Mouse (Mus musculus) C2C12 (cell line): ENCODE results near the gene Mark4. TPM values are rescaled to one million over a fixed set of nuclear protein-coding genes. Genes with fewer than 3 reads are reported as not detected.

Experiments used
- H3K27me3 ChIP-seq: one replicate; pipeline ENCODE4 v1.6.1; 2011; ENCODE audit not compliant: control insufficient read depth, insufficient read depth, insufficient read length
- H3K36me3 ChIP-seq: one replicate; pipeline ENCODE4 v1.6.1; 2011; ENCODE audit not compliant: control insufficient read depth, insufficient read depth
- H3K4me3 ChIP-seq: one replicate; pipeline ENCODE4 v1.5.1; 2011; ENCODE audit warnings: mild to moderate bottlenecking, control low read depth; ENCODE audit not compliant: poor library complexity, insufficient read depth, severe bottlenecking
- H3K79me2 ChIP-seq: one replicate; pipeline ENCODE4 v1.6.1; 2011; ENCODE audit not compliant: control insufficient read depth, insufficient read depth
- H3K79me3 ChIP-seq: one replicate; pipeline ENCODE4 v1.6.1; 2011; ENCODE audit warnings: low read depth, control low read depth
- H3ac ChIP-seq: one replicate; pipeline ENCODE3; 2011; ENCODE audit warnings: low read depth; ENCODE audit not compliant: control insufficient read depth, insufficient read length
- CEBPB ChIP-seq: IDR thresholded peaks from one replicate; pipeline ENCODE4 v1.6.1; 2011; ENCODE audit warnings: low read depth, mild to moderate bottlenecking, control low read depth, moderate library complexity
- CTCF ChIP-seq: IDR thresholded peaks from one replicate; pipeline ENCODE4 v1.5.1; 2011; ENCODE audit not compliant: control insufficient read depth, insufficient read depth, insufficient read length
- FOSL1 ChIP-seq: IDR thresholded peaks from one replicate; pipeline ENCODE4 v1.8.0; 2011; ENCODE audit warnings: mild to moderate bottlenecking, low read length; ENCODE audit not compliant: poor library complexity, insufficient read depth, severe bottlenecking
- MAX ChIP-seq: IDR thresholded peaks from one replicate; pipeline ENCODE4 v1.6.1; 2011; ENCODE audit warnings: mild to moderate bottlenecking, control low read depth
- MYOD1 ChIP-seq: IDR thresholded peaks from one replicate; pipeline ENCODE4 v1.6.1; 2011; ENCODE audit warnings: low read depth; ENCODE audit not compliant: control insufficient read depth, insufficient read length
- MYOG ChIP-seq: IDR thresholded peaks from one replicate; pipeline ENCODE4 v1.6.1; 2011; ENCODE audit not compliant: control insufficient read depth, insufficient read length; ENCODE audit errors: extremely low read depth
- USF1 ChIP-seq: IDR thresholded peaks from one replicate; pipeline ENCODE4 v1.6.1; 2011; ENCODE audit warnings: low read depth, mild to moderate bottlenecking, control low read depth, moderate library complexity
- polyA plus RNA-seq: library from polyadenylated mRNA; unstranded; fragments of >200 nt; fragmentation: generic; extraction: Trizol; gene quantifications from one replicate; pipeline ENCODE4 v1.2.1, GENCODE M21; 2012; ENCODE audit warnings: missing spikeins

Mark4 gene
- polyA plus RNA-seq, 1 experiment: 12.9 TPM

- Histone ChIP-seq H3K79me2 (no peaks in the 10 kb centered on the region), H3K4me3 (no peak overlapping the region), H3ac (no peak overlapping the region), H3K36me3 (no peaks in the 10 kb centered on the region), H3K27me3 (peaks cover 4% of the 10 kb centered on the region), H3K79me3 (no peaks in the 10 kb centered on the region)
- TF ChIP-seq CTCF (no peak), FOSL1 (no peak), MAX (no peak), MYOG (no peak), CEBPB (no peak), MYOD1 (no peak), USF1 (no peak)
Observed at GRCm38 (mm10) chr7:19409753-19410152, 48.9 kb downstream of the Mark4 start.

- Histone ChIP-seq H3K79me2 (no peaks in the 10 kb centered on the region), H3K4me3 (no peak overlapping the region), H3K79me3 (no peaks in the 10 kb centered on the region), H3K36me3 (no peaks in the 10 kb centered on the region), H3ac (peak overlapping the region; percentile 4), H3K27me3 (peaks cover 8% of the 10 kb centered on the region)
- TF ChIP-seq CTCF (peak; percentile 90), USF1 (no peak)
Observed at GRCm38 (mm10) chr7:19405417-19405816, 53.2 kb downstream of the Mark4 start.

- TF ChIP-seq MAX: no peak
- Histone ChIP-seq H3K36me3 (no peaks in the 10 kb centered on the region), H3K4me3 (no peak within 1 kb of the TSS), H3K79me2 (no peaks in the 10 kb centered on the region), H3ac (peak within 1 kb of the TSS; percentile 4), H3K79me3 (no peaks in the 10 kb centered on the region), H3K27me3 (peaks cover 8% of the 10 kb centered on the region)
Observed at GRCm38 (mm10) chr7:19404476-19404875, 54.1 kb downstream of the Mark4 start, which contains the start of gene Ckm. Gene Ckm, plus strand, starts transcription at chr7:19404776.

- no peaks in the 10 kb centered on the region for H3K36me3 ChIP-seq
- H3K79me3 ChIP-seq: no peaks in the 10 kb centered on the region
- no peak within 1 kb of the TSS for H3K4me3 ChIP-seq
- peaks cover 8% of the 10 kb centered on the region for H3K27me3 ChIP-seq
- no peak for TF ChIP-seq USF1
- TF ChIP-seq MYOG: no peak
- no peak for TF ChIP-seq FOSL1
- TF ChIP-seq CEBPB: no peak
- TF ChIP-seq MAX: no peak
- TF ChIP-seq CTCF: no peak
- TF ChIP-seq MYOD1: no peak
- no peaks in the 10 kb centered on the region for H3K79me2 ChIP-seq
- H3ac ChIP-seq: no peak within 1 kb of the TSS
Observed at GRCm38 (mm10) chr7:19403731-19404296, 54.8 kb downstream of the Mark4 start, which contains the start of gene Klc3. Gene Klc3, minus strand, starts transcription at chr7:19404104.

- Histone ChIP-seq H3K4me3 (no peak overlapping the region), H3K79me2 (no peaks in the 10 kb centered on the region), H3K79me3 (no peaks in the 10 kb centered on the region), H3K27me3 (peaks cover 8% of the 10 kb centered on the region), H3K36me3 (no peaks in the 10 kb centered on the region), H3ac (no peak overlapping the region)
- no peak for TF ChIP-seq MAX
- TF ChIP-seq USF1: no peak
- TF ChIP-seq FOSL1: no peak
- TF ChIP-seq CEBPB: no peak
- no peak for TF ChIP-seq MYOG
- TF ChIP-seq CTCF: no peak
- TF ChIP-seq MYOD1: no peak
Observed at GRCm38 (mm10) chr7:19402535-19403112, 56.0 kb downstream of the Mark4 start.

GRCm38 (mm10) chr7:19400946-19401345, 57.7 kb downstream of the Mark4 start:
- Histone ChIP-seq H3K36me3 (no peaks in the 10 kb centered on the region), H3K79me3 (no peaks in the 10 kb centered on the region)

More at GRCm38 (mm10) chr7:19400946-19401345, 57.7 kb downstream of the Mark4 start:
- peaks cover 8% of the 10 kb centered on the region for H3K27me3 ChIP-seq
- no peaks in the 10 kb centered on the region for H3K79me2 ChIP-seq
- H3K4me3 ChIP-seq: no peak overlapping the region
- TF ChIP-seq MYOD1 (no peak), USF1 (no peak), MYOG (no peak), FOSL1 (no peak), MAX (no peak), CTCF (no peak), CEBPB (no peak)
- H3ac ChIP-seq: no peak overlapping the region
